Mouse (Mus musculus): ENCODE measurements around the gene Syndig1. TPM values are rescaled to one million over a fixed set of nuclear protein-coding genes. Genes with fewer than 3 reads are reported as not detected.

Gene Syndig1
- polyA plus RNA-seq, 1 experiment from 2014 or later, result 7.3 TPM

Other genes with a start within 250 kb of the Syndig1 start
- gene C530025M09Rik, start 2.0 kb downstream of the Syndig1 start, polyA plus RNA-seq (2015; fragmentation: Nextera tagmentation; extraction: Ambion mirVana), result 0.23 TPM in 1 of 2 replicates, not detected in the other

Measured in kidney, embryonic 15.5 days (tissue).